22 mouse cellular contexts compared by ENCODE assay signal in the genomic region with DNA sequence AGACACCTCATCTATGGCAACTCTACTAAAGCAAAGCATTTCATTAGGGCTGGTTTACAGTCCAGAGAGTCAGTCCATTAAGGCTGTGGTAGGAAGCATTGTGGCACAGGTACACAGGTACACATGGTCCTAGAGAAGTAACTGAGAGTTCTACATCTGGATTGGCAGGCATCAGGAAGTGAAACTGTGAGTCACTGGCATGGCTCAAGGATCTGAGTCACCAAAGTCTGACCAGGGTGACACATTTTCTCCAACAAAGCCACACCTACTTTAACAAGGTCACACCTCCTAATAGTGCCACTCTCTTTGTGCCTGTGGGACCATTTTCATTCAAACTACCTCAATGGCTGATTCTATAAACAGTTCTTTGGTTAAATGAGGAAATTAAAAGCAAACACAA.
DNase-seq lines count a peak whose midpoint lies in the region; ATAC-seq lines count a peak whose summit lies in the region.
"Had no signal": no experiment of that assay in that cellular context is flagged by ENCODE, and none has a peak within 500 bp of the region (broad histone marks: within the 10 kb centered on the region; RNA-seq: fewer than 3 reads in every experiment).

No protein-coding gene starts in this region.

- ATAC-seq in megakaryocyte, adult 5-6 weeks (ENCODE audit: poor library complexity, severe bottlenecking): peak; percentile 82
- ATAC-seq: activated CD4-positive, CD25-positive, alpha-beta regulatory T cell, adult 4 months; forebrain, embryonic 15.5 days; liver, postnatal 0 days; midbrain, embryonic 15.5 days; Patski had no signal

- peak; percentile 17 for DNase-seq in adrenal gland, adult 2 months
- no peak for DNase-seq in adrenal gland, postnatal 4 days (ENCODE audit: low spot score in 2 of 2)
- DNase-seq in 3134 (ENCODE audit: extremely low read depth, insufficient read length, low spot score): peak; percentile 52
- DNase-seq in Muller cell, postnatal 12 days (ENCODE audit: inconsistent ontology term): peak; percentile 24
- no peak for DNase-seq in frontal cortex, postnatal 10 days (ENCODE audit: low spot score in 2 of 2)
- DNase-seq in ovary, postnatal 10 days (ENCODE audit: low spot score): no peak
- no peak for DNase-seq in thymus, postnatal 36 days
- DNase-seq: cerebellum, postnatal 14 days; embryo, embryonic 11 days; gastrocnemius, postnatal 25 days; heart, postnatal 4 days; kidney, adult 11 months; left cerebral cortex, postnatal 4 days; liver, postnatal 0 days; retina, postnatal 1 day; right cerebral cortex, postnatal 4 days; thymus, postnatal 25 days had no signal

Comparison
In these comparisons a context has a peak if more than half of its experiments do, and no peak if none do; other contexts are left out.
1. DNase-seq: peak in adrenal gland, adult 2 months (single experiment), 3134 (single experiment) and Muller cell, postnatal 12 days (single experiment); none in adrenal gland, postnatal 4 days (0 of 2), frontal cortex, postnatal 10 days (0 of 2), ovary, postnatal 10 days (single experiment) and thymus, postnatal 36 days (0 of 2).